ENCODE assay signal across 22 mouse cellular contexts in genomic region chr14:24985806-24986359, GRCm38 (mm10).
DNase-seq lines count a peak whose midpoint lies in the region; ATAC-seq and TF ChIP-seq lines count a peak whose summit lies in the region.
"Had no signal": no experiment of that assay in that cellular context is flagged by ENCODE, and none has a peak within 500 bp of the region (broad histone marks: within the 10 kb centered on the region; RNA-seq: fewer than 3 reads in every experiment).

No protein-coding gene starts in this region.

- H3K4me1 ChIP-seq in forebrain, embryonic 10.5 days: peaks cover 24% of the 10 kb centered on the region
- H3K4me1 ChIP-seq in forebrain, embryonic 16.5 days (replicated peaks; ENCODE audit: control insufficient read depth, insufficient read depth, low read length): no peaks in the 10 kb centered on the region; the same call in 1 of the 2 replicates
- H3K4me1 ChIP-seq in midbrain, embryonic 10.5 days: peaks cover 13% of the 10 kb centered on the region
- H3K4me1 ChIP-seq in midbrain, embryonic 14.5 days (ENCODE audit: control insufficient read depth, insufficient read depth, low read length): no peaks in the 10 kb centered on the region
- H3K4me1 ChIP-seq in limb, embryonic 14.5 days (ENCODE audit: control insufficient read depth, insufficient read depth, low read length): peaks cover 35% of the 10 kb centered on the region
- no peaks in the 10 kb centered on the region for H3K4me1 ChIP-seq in liver, embryonic 11.5 days (replicated peaks; ENCODE audit: control insufficient read depth, insufficient read depth, low read length)

- no peak overlapping the region for H3K4me3 ChIP-seq in forebrain, embryonic 10.5 days
- no peak overlapping the region for H3K4me3 ChIP-seq in forebrain, embryonic 16.5 days (replicated peaks; ENCODE audit: low read length)
- no peak overlapping the region for H3K4me3 ChIP-seq in midbrain, embryonic 10.5 days
- H3K4me3 ChIP-seq in midbrain, embryonic 14.5 days (replicated peaks; ENCODE audit: low read depth, low read length): no peak overlapping the region
- H3K4me3 ChIP-seq in limb, embryonic 14.5 days (replicated peaks; ENCODE audit: low read length): no peak overlapping the region
- no peak overlapping the region for H3K4me3 ChIP-seq in liver, embryonic 11.5 days (ENCODE audit: low read depth, low read length)
- H3K4me3 ChIP-seq: embryonic facial prominence, embryonic 13.5 days; forebrain, embryonic 13.5 days; heart, adult 2 months had no signal

- WGBS in forebrain, embryonic 10.5 days: 58% methylated on average over 6 of the region's 6 CpGs
- WGBS in forebrain, embryonic 16.5 days: 58% methylated on average over 6 of the region's 6 CpGs
- WGBS in midbrain, embryonic 10.5 days: 58% methylated on average over 6 of the region's 6 CpGs
- WGBS in midbrain, embryonic 14.5 days: 53% methylated on average over 6 of the region's 6 CpGs
- 21% methylated on average over 6 of the region's 6 CpGs for WGBS in limb, embryonic 14.5 days
- 80% methylated on average over 6 of the region's 6 CpGs for WGBS in liver, embryonic 11.5 days

- no peaks in the 10 kb centered on the region for H3K27me3 ChIP-seq in forebrain, embryonic 10.5 days (ENCODE audit: poor library complexity, severe bottlenecking)
- no peaks in the 10 kb centered on the region for H3K27me3 ChIP-seq in forebrain, embryonic 16.5 days (replicated peaks; ENCODE audit: control insufficient read depth, insufficient read depth, low read length)
- no peaks in the 10 kb centered on the region for H3K27me3 ChIP-seq in midbrain, embryonic 10.5 days (ENCODE audit: low read depth, poor library complexity, severe bottlenecking)
- no peaks in the 10 kb centered on the region for H3K27me3 ChIP-seq in midbrain, embryonic 14.5 days (ENCODE audit: control insufficient read depth, insufficient read depth, low read length)
- no peaks in the 10 kb centered on the region for H3K27me3 ChIP-seq in limb, embryonic 14.5 days (ENCODE audit: control insufficient read depth, insufficient read depth, low read length)
- H3K27me3 ChIP-seq in liver, embryonic 11.5 days (replicated peaks; ENCODE audit: control insufficient read depth, insufficient read depth, low read length): no peaks in the 10 kb centered on the region
- H3K27me3 ChIP-seq: embryonic facial prominence, embryonic 13.5 days; forebrain, embryonic 13.5 days had no signal

- H3K36me3 ChIP-seq in forebrain, embryonic 10.5 days (replicated peaks): no peaks in the 10 kb centered on the region
- H3K36me3 ChIP-seq in forebrain, embryonic 16.5 days (ENCODE audit: control insufficient read depth, insufficient read depth): no peaks in the 10 kb centered on the region
- H3K36me3 ChIP-seq in midbrain, embryonic 10.5 days: no peaks in the 10 kb centered on the region
- H3K36me3 ChIP-seq in midbrain, embryonic 14.5 days (ENCODE audit: control insufficient read depth, insufficient read depth, low read length): no peaks in the 10 kb centered on the region
- no peaks in the 10 kb centered on the region for H3K36me3 ChIP-seq in limb, embryonic 14.5 days (ENCODE audit: control insufficient read depth, insufficient read depth, low read length)
- no peaks in the 10 kb centered on the region for H3K36me3 ChIP-seq in liver, embryonic 11.5 days (ENCODE audit: control insufficient read depth, insufficient read depth, low read length)
- H3K36me3 ChIP-seq: embryonic facial prominence, embryonic 13.5 days; G1E had no signal

- ATAC-seq in forebrain, embryonic 16.5 days: no peak
- no peak for ATAC-seq in midbrain, embryonic 14.5 days (ENCODE audit: low FRiP score, low TSS enrichment)
- ATAC-seq in limb, embryonic 14.5 days (ENCODE audit: low FRiP score, low read depth): peak; percentile 32; the same call in 1 of the 2 replicates
- no peak for ATAC-seq in liver, embryonic 11.5 days (replicated peaks; ENCODE audit: low FRiP score)
- ATAC-seq: CD4-positive, CD25-positive, alpha-beta regulatory T cell, adult 4 months; forebrain, embryonic 13.5 days; hindbrain, embryonic 16.5 days; inflammation-experienced regulatory T-cells, adult 6 months had no signal

- TF ChIP-seq POLR2A in limb, embryonic 14.5 days (IDR thresholded peaks at IDR 0.05; ENCODE audit: borderline replicate concordance, extremely low read depth, insufficient read depth, insufficient read length): no peak

- H3K27ac ChIP-seq in forebrain, embryonic 10.5 days: peak overlapping the region; percentile 32
- H3K27ac ChIP-seq in forebrain, embryonic 16.5 days (ENCODE audit: low read length): no peak overlapping the region
- H3K27ac ChIP-seq in midbrain, embryonic 10.5 days (replicated peaks): peak overlapping the region; percentile 39
- H3K27ac ChIP-seq in midbrain, embryonic 14.5 days (replicated peaks; ENCODE audit: low read depth, low read length): no peak overlapping the region
- peak overlapping the region; percentile 21; the same call in 1 of the 2 replicates for H3K27ac ChIP-seq in limb, embryonic 14.5 days (replicated peaks; ENCODE audit: low read depth, low read length)
- H3K27ac ChIP-seq in liver, embryonic 11.5 days (ENCODE audit: low read depth, low read length): no peak overlapping the region
- H3K27ac ChIP-seq: embryonic facial prominence, embryonic 13.5 days; forebrain, embryonic 13.5 days; heart, adult 2 months had no signal

- no peak overlapping the region for H3K9ac ChIP-seq in forebrain, embryonic 16.5 days (replicated peaks; ENCODE audit: low read depth, low read length)
- H3K9ac ChIP-seq in midbrain, embryonic 14.5 days (replicated peaks; ENCODE audit: low read length): no peak overlapping the region
- no peak overlapping the region for H3K9ac ChIP-seq in limb, embryonic 14.5 days (ENCODE audit: low read depth, low read length, severe bottlenecking)
- no peak overlapping the region for H3K9ac ChIP-seq in liver, embryonic 11.5 days (ENCODE audit: low read depth, low read length)
- H3K9ac ChIP-seq: embryonic facial prominence, embryonic 13.5 days; forebrain, embryonic 13.5 days had no signal

- DNase-seq in forebrain, embryonic 10.5 days (ENCODE audit: extremely low spot score, low spot score): no peak
- DNase-seq in midbrain, embryonic 10.5 days (ENCODE audit: low spot score): no peak
- no peak for DNase-seq in midbrain, embryonic 14.5 days
- peak; percentile 43 for DNase-seq in limb, embryonic 14.5 days (ENCODE audit: low spot score)
- DNase-seq in cerebellum, adult 18-20 months: no peak
- no peak for DNase-seq in liver, embryonic 11.5 days (ENCODE audit: low spot score)
- DNase-seq: adrenal gland, adult 8-10 months; adrenal gland, postnatal 36 days; B cell, adult 2 months; cerebellum, adult 11 months; cerebellum, adult 9-10 months; cerebellum, postnatal 25 days; gastrocnemius, postnatal 14 days; heart, adult 2 months had no signal

- no peak overlapping the region for H3K4me2 ChIP-seq in forebrain, embryonic 16.5 days (ENCODE audit: low read length)
- no peak overlapping the region for H3K4me2 ChIP-seq in midbrain, embryonic 14.5 days (ENCODE audit: low read length)
- no peak overlapping the region for H3K4me2 ChIP-seq in limb, embryonic 14.5 days (replicated peaks; ENCODE audit: low read depth, low read length, severe bottlenecking)
- no peak overlapping the region for H3K4me2 ChIP-seq in liver, embryonic 11.5 days
- H3K4me2 ChIP-seq: embryonic facial prominence, embryonic 13.5 days; forebrain, embryonic 13.5 days; heart, embryonic 11.5 days had no signal

- H3K9me3 ChIP-seq in forebrain, embryonic 10.5 days: peaks cover 7% of the 10 kb centered on the region; the same call in 1 of the 2 replicates
- H3K9me3 ChIP-seq in forebrain, embryonic 16.5 days (ENCODE audit: control insufficient read depth, low read length): no peaks in the 10 kb centered on the region
- no peaks in the 10 kb centered on the region for H3K9me3 ChIP-seq in midbrain, embryonic 10.5 days (replicated peaks)
- H3K9me3 ChIP-seq in midbrain, embryonic 14.5 days (ENCODE audit: control insufficient read depth, low read length): no peaks in the 10 kb centered on the region
- H3K9me3 ChIP-seq in limb, embryonic 14.5 days (ENCODE audit: control insufficient read depth, low read length): no peaks in the 10 kb centered on the region
- H3K9me3 ChIP-seq in liver, embryonic 11.5 days (ENCODE audit: control insufficient read depth, low read length): no peaks in the 10 kb centered on the region
- H3K9me3 ChIP-seq: embryonic facial prominence, embryonic 13.5 days; forebrain, embryonic 13.5 days had no signal

Comparison
In these comparisons a context has a peak if more than half of its experiments do, and no peak if none do; other contexts are left out.
1. H3K27ac ChIP-seq: peak in forebrain, embryonic 10.5 days (single experiment), midbrain, embryonic 10.5 days (single experiment) and limb, embryonic 14.5 days (single experiment); none in forebrain, embryonic 16.5 days (single experiment), midbrain, embryonic 14.5 days (single experiment) and liver, embryonic 11.5 days (single experiment).